Mouse (Mus musculus) liver, postnatal 0 days (tissue): ENCODE measurements around the gene Zfhx3. TPM values are rescaled to one million over a fixed set of nuclear protein-coding genes. Genes with fewer than 3 reads are reported as not detected.

Experiments used
- ATAC-seq: fragments of 200-750 bp; cut with Nextera tagmentation; 2 replicates; pipeline ENCODE4 v1.8.0; 2017; ENCODE audit warnings: mild to moderate bottlenecking, moderate library complexity
- DNase-seq: peaks from one replicate; pipeline ENCODE4 v3.0.0-alpha.2; 2016
- H3K27ac ChIP-seq: fragments of 300-500 bp; sonication (generic); 2 replicates; pipeline ENCODE4 v1.5.1; 2014; ENCODE audit warnings: antibody characterized with exemption, moderate library complexity, mild to moderate bottlenecking, low read depth
- H3K27me3 ChIP-seq: fragments of 300-500 bp; sonication (generic); 2 replicates; pipeline ENCODE4 v1.6.1; 2014; ENCODE audit warnings: low read length, control low read depth, mixed read lengths; ENCODE audit not compliant: insufficient read depth
- H3K36me3 ChIP-seq: fragments of 300-500 bp; sonication (generic); replicated peaks from 2 replicates; pipeline ENCODE4 v1.6.1; 2014; ENCODE audit warnings: mild to moderate bottlenecking, control low read depth, low read length, moderate library complexity, mixed read lengths; ENCODE audit not compliant: insufficient read depth
- H3K4me1 ChIP-seq: fragments of 300-500 bp; sonication (generic); 2 replicates; pipeline ENCODE4 v1.6.1; 2014; ENCODE audit warnings: antibody characterized with exemption, mild to moderate bottlenecking, control low read depth; ENCODE audit not compliant: insufficient read depth
- H3K4me2 ChIP-seq: fragments of 300-500 bp; sonication (generic); 2 replicates; pipeline ENCODE4 v1.6.1; 2014; ENCODE audit warnings: low read depth, mild to moderate bottlenecking, low read length, moderate library complexity, mixed read lengths
- H3K4me3 ChIP-seq: fragments of 300-500 bp; sonication (generic); 2 replicates; pipeline ENCODE4 v1.5.1; 2014; ENCODE audit warnings: low read depth, low read length
- H3K9ac ChIP-seq: fragments of 300-500 bp; sonication (generic); replicated peaks from 2 replicates; pipeline ENCODE4 v1.6.1; 2014; ENCODE audit warnings: mild to moderate bottlenecking, moderate library complexity
- H3K9me3 ChIP-seq: fragments of 300-500 bp; sonication (generic); 2 replicates; pipeline ENCODE4 v1.6.1; 2016; ENCODE audit warnings: mild to moderate bottlenecking, control low read depth, low read length, mixed read lengths
- CTCF ChIP-seq: sonication (generic); IDR thresholded peaks from 2 replicates; pipeline ENCODE4 v1.5.1; 2016; ENCODE audit warnings: antibody characterized with exemption, low read depth
- EP300 ChIP-seq: IDR thresholded peaks from 2 replicates; pipeline ENCODE4 v1.6.1; 2016; ENCODE audit warnings: antibody characterized with exemption, low read depth, mild to moderate bottlenecking
- WGBS: fragments of 180-500 bp; shearing (Covaris S2); extraction: QIAGEN DNeasy Blood & Tissue Kit; methylation state at CpG from one replicate; pipeline ENCODE4 v1.1.7; 2014; ENCODE audit not compliant: insufficient replicate concordance; 5-methylcytosine and 5-hydroxymethylcytosine counted together
- polyA plus RNA-seq: library from polyadenylated mRNA; unstranded; fragments of >200 nt; fragmentation: Nextera tagmentation; extraction: Ambion mirVana; gene quantifications from 2 replicates; pipeline ENCODE4 v1.2.1, GENCODE M21; 2015

The Zfhx3 gene
- polyA plus RNA-seq, 1 experiment from 2014 or later = 1.2 TPM

DNA sequence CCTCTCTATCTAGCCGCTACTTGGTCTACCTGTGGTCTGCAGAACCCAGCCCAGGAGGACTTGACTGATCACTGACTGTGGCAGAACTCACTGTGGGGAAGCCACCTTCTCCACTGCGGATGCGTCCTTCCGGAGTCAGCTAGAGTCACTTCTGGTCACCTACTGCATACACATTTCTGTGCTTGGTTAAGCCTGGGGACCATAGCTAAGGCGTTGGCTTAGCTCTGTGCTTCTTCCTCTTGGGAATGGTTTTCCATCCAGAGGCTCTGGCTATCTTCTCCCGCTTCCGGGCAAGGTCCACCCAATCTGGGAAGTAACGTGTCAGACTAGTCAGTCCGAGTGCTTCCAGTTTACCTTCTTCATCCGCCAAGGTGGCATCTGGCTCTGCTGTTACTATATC lies 56.4 kb downstream of the Zfhx3 start:
- no peak for DNase-seq
- TF ChIP-seq CTCF = no peak
- no peak for TF ChIP-seq EP300
- Histone ChIP-seq H3K4me1 (no peaks in the 10 kb centered on the region), H3K27me3 (no peaks in the 10 kb centered on the region), H3K9ac (no peak overlapping the region), H3K27ac (no peak overlapping the region), H3K4me2 (no peak overlapping the region), H3K4me3 (no peak overlapping the region), H3K36me3 (no peaks in the 10 kb centered on the region), H3K9me3 (no peaks in the 10 kb centered on the region)
- 76% methylated on average over 10 of the region's 10 CpGs for WGBS
- ATAC-seq = no peak

DNA sequence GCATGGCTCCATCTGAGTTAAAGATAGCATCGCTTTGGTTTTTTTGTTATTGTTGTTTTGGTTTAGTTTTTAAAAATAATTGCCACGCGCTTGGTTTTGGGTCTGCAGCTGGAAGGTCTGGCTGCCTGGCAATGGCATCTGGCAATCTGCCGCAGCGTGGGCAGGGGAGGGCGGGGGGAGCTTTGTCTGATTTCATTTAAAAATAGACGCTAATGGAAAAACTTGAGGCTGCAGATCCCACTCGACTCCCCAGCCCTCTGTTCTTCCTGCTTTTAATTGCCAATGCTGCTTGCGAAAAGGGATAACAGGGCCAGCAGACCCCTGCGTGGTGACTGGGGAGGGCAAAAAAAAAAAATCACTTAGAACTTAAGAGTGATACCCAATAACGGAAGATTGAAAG lies 69.1 kb downstream of the Zfhx3 start:
- H3K4me2 ChIP-seq = no peak overlapping the region
- TF ChIP-seq CTCF (no peak), EP300 (no peak)
- no peak overlapping the region for H3K27ac ChIP-seq
- no peaks in the 10 kb centered on the region for H3K27me3 ChIP-seq
- ATAC-seq (no peak), DNase-seq (no peak)
- H3K36me3 ChIP-seq = no peaks in the 10 kb centered on the region
- 75% methylated on average over 11 of the region's 11 CpGs for WGBS
- H3K9me3 ChIP-seq = no peaks in the 10 kb centered on the region
- H3K4me3 ChIP-seq = no peak overlapping the region
- H3K4me1 ChIP-seq = no peaks in the 10 kb centered on the region
- no peak overlapping the region for H3K9ac ChIP-seq

DNA sequence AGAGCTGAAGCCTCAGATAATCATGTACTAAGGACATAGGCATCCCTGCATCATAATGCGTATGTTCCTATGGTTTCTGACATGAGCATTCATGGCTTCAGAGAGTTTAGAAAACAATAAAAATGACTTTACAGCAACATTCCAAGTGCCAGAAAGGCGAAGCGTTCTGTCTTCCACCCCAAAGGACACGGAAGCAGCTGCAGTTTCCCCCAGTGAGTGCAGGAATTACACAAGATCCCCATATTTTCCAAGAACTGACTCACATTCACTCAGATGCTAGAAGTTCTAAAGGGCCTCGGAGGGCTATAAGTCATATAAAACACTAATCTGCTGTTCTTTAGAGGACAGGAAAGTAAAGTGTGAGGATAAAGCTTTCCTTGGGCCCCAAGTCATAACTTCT lies 75.3 kb downstream of the Zfhx3 start:
- DNase-seq = no peak
- TF ChIP-seq CTCF (no peak), EP300 (no peak)

DNA sequence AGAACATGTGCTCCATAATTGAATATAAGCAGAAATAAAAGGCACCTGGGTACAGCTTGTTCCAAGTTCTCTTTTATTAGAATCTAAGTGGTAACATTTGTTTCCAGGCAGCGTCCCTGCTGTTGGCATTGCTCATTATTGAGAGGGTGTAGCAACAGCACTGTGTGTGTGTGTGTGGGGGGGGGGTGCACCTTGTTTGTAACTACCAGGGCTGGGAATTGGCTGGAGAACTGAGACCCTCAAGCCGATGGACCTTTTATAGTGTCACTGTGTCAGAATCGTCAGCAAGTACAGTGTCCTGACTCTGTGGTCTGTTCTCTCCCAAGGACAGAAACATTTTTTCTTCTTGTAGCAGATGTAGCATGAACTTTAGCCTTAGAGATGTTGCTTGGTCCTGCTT lies 77.2 kb downstream of the Zfhx3 start:
- no peaks in the 10 kb centered on the region for H3K27me3 ChIP-seq
- DNase-seq = no peak
- 82% methylated on average over 3 of the region's 3 CpGs for WGBS
- TF ChIP-seq CTCF (no peak), EP300 (no peak)
- H3K4me1 ChIP-seq = no peaks in the 10 kb centered on the region
- no peak overlapping the region for H3K4me3 ChIP-seq
- no peak overlapping the region for H3K9ac ChIP-seq
- no peaks in the 10 kb centered on the region for H3K36me3 ChIP-seq
- no peaks in the 10 kb centered on the region for H3K9me3 ChIP-seq
- no peak overlapping the region for H3K4me2 ChIP-seq
- H3K27ac ChIP-seq = no peak overlapping the region
- ATAC-seq = no peak

More for the DNA sequence above, 75.3 kb downstream of the Zfhx3 start:
- Histone ChIP-seq H3K27me3 (no peaks in the 10 kb centered on the region), H3K4me1 (no peaks in the 10 kb centered on the region), H3K36me3 (no peaks in the 10 kb centered on the region), H3K4me2 (no peak overlapping the region), H3K27ac (no peak overlapping the region), H3K4me3 (no peak overlapping the region), H3K9me3 (no peaks in the 10 kb centered on the region), H3K9ac (no peak overlapping the region)
- ATAC-seq = no peak
- 86% methylated on average over 5 of the region's 5 CpGs for WGBS

DNA sequence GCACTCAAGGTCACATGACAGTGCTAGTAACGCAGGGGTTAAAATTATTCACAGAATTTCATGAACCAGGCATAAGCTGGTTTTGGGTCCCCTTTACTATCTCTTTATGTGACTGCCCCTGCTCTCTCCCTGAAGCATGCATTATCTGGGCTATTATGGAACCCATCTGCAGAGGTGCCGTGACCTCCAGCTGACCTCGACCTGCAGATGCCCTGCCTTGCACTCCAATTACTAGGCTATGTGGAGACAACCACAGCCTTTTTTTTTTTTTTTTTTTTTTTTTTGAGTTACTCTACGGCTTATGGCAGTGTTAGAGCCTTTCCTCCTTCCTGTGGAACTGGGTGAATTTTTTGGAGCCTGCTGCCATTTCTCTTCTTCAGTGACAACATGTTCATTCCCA lies 80.0 kb downstream of the Zfhx3 start:
- no peaks in the 10 kb centered on the region for H3K27me3 ChIP-seq
- H3K4me3 ChIP-seq = no peak overlapping the region
- H3K36me3 ChIP-seq = no peaks in the 10 kb centered on the region
- no peak overlapping the region for H3K27ac ChIP-seq
- no peak overlapping the region for H3K9ac ChIP-seq
- no peak overlapping the region for H3K4me2 ChIP-seq
- no peak for ATAC-seq
- no peak for DNase-seq
- TF ChIP-seq CTCF (no peak), EP300 (no peak)
- no peaks in the 10 kb centered on the region for H3K4me1 ChIP-seq
- WGBS = 58% methylated on average over 4 of the region's 4 CpGs
- no peaks in the 10 kb centered on the region for H3K9me3 ChIP-seq

DNA sequence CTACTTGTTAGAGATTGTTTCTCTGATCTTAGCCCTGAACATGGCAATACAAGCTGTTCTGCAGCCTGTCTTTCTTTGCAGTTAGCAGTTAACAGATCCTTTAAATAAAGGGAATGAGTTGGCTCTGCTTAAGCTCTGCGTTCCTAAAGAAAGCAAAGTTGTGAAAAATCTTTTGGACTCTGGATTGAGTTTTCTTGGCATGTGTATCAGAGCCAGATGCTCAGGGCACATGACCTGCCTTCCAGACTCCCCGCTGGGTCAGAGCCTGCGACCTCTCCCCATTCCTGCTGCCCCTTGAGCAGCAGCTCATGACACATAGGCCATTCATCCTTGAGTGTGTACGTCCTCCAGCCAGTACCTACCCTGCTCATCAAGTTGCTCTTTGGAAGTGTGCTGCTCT lies 81.9 kb downstream of the Zfhx3 start:
- 65% methylated on average over 4 of the region's 4 CpGs for WGBS
- Histone ChIP-seq H3K9me3 (no peaks in the 10 kb centered on the region), H3K27me3 (no peaks in the 10 kb centered on the region), H3K36me3 (no peaks in the 10 kb centered on the region), H3K4me1 (no peaks in the 10 kb centered on the region), H3K9ac (no peak overlapping the region), H3K27ac (no peak overlapping the region), H3K4me3 (no peak overlapping the region), H3K4me2 (no peak overlapping the region)
- TF ChIP-seq EP300 = no peak
- TF ChIP-seq CTCF = no peak
- DNase-seq (no peak), ATAC-seq (no peak)

DNA sequence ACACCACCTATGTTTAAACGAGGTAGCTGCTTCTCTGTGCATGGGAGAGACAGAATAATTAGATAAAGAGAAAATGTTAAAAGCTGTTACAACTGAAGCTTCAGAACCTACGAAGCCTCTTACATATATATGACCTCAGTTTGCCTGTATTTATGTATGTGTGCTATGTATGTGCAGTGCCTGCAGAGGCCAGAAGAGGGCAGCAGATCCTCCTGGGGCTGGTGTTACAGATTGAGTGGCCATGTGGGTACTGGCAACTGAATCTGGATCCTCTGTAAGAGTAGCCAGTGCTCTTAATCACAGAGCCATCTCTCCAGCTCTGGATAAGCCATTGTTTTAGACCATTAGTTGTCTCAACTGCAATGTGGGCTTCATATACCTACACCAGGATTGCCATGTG lies 82.8 kb downstream of the Zfhx3 start:
- WGBS = 86% methylated on average over 2 of the region's 2 CpGs
- H3K27me3 ChIP-seq = no peaks in the 10 kb centered on the region
- no peak overlapping the region for H3K9ac ChIP-seq
- ATAC-seq (no peak), DNase-seq (no peak)
- no peaks in the 10 kb centered on the region for H3K36me3 ChIP-seq
- H3K4me2 ChIP-seq = no peak overlapping the region
- H3K9me3 ChIP-seq = no peaks in the 10 kb centered on the region
- no peak overlapping the region for H3K27ac ChIP-seq
- TF ChIP-seq EP300 (no peak), CTCF (peak; percentile 47)
- H3K4me3 ChIP-seq = no peak overlapping the region
- H3K4me1 ChIP-seq = no peaks in the 10 kb centered on the region
